Mouse (Mus musculus) left cerebral cortex, adult 2 months (tissue): Measurements from ENCODE around the gene Plscr1. TPM values are rescaled to one million over a fixed set of nuclear protein-coding genes. Genes with fewer than 3 reads are reported as not detected.

ENCODE experiments used
- DNase-seq, 2 experiments: peaks; one replicate each; pipeline ENCODE4 v3.0.0; 2021 to 2022; ENCODE audit warnings: low spot score in 2 of 2, mixed read lengths in 1 of 2; ENCODE audit errors: extremely low spot score in 1 of 2
- H3K27ac ChIP-seq: fragments of 200-600 bp; 2 replicates; pipeline ENCODE4 v1.8.1; 2022
- H3K4me3 ChIP-seq: fragments of 200-600 bp; 2 replicates; pipeline ENCODE4 v1.8.1; 2022
- CTCF ChIP-seq: fragments of 200-600 bp; IDR thresholded peaks from 2 replicates; pipeline ENCODE4 v1.8.1; 2022; ENCODE audit warnings: antibody characterized with exemption, mild to moderate bottlenecking, moderate library complexity
- intact Hi-C: fragments of 180-260 bp; cut with DNase I; formaldehyde crosslinking; loops from one replicate; pipeline ENCODE4 v1.15.1; 2025
- long read RNA-seq, 2 experiments: library from polyadenylated mRNA; stranded (forward); transcript quantifications; one replicate each; pipeline ENCODE4 v2.0.0; 2021; ENCODE audit warnings: borderline mapping rate in 2 of 2
- total RNA-seq, 2 experiments: library from RNA; stranded (reverse); gene quantifications; 2 replicates each; pipeline ENCODE4 v1.2.3; 2021

Plscr1 gene
- 1 to 10 TPM; 1.6 to 1.7 TPM for total RNA-seq
- long read RNA-seq, experiment 1, result 0 reads
- long read RNA-seq, experiment 2, partial matches to known transcripts, result 0 of 2 reads
- long read RNA-seq, experiment 2, other reads (novel, unspliced or antisense), result 0 of 2 reads

DNA sequence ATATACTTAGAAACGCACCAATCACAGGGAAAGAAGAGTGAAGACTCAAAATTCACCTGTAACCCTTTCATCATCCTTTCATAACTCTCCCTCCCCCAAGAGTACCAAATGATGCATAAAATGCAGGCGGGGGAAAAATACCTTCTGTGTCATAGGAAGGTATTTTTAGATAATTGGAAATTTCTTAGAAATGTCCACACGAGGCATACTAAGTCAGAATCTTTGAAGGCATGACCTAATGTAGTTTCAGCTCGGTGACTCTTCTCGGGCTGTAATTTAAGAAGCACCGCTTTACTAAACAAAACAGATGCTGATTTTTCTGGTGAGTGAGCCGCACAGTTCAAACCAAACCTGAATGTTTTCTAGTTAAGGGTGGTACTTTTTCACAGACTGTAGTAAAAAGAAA is at the start of gene Plscr1:
Gene Plscr1, plus strand, starts transcription at position 304 of the 406 bp plus-strand sequence.
- intact Hi-C loops, result no loop called here
- no peak for TF ChIP-seq CTCF
- Histone ChIP-seq H3K4me3 (peak within 1 kb of the TSS; percentile 55), H3K27ac (peak within 1 kb of the TSS; percentile 44)
- no peak for DNase-seq

DNA sequence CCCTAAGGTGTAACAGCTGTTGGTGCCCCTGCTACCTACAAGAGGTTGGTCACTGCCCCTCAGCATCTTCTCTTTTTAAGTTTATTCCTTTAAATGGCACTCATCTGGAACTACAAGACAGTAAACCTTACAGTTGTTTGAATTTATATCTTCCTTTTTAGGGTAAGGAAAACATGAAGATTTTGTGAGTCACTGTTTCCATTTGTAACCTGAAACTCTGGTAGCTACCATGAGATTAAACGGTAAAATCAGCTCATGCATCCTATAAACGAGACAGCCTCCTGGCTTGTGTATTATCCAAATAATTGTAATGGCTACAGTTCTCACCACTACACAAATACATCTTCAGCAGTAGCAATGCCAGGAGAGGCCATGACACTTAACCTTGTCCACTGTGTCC is 45.2 kb upstream of the Plscr1 start:
- H3K27ac ChIP-seq, result no peak overlapping the region
- intact Hi-C loops, result loop anchor here (10.0 kb wide), 1 partner anchor 1500 kb away; no protein-coding TSS in a partner anchor
- no peak for DNase-seq
- H3K4me3 ChIP-seq, result no peak overlapping the region
- no peak for TF ChIP-seq CTCF

DNA sequence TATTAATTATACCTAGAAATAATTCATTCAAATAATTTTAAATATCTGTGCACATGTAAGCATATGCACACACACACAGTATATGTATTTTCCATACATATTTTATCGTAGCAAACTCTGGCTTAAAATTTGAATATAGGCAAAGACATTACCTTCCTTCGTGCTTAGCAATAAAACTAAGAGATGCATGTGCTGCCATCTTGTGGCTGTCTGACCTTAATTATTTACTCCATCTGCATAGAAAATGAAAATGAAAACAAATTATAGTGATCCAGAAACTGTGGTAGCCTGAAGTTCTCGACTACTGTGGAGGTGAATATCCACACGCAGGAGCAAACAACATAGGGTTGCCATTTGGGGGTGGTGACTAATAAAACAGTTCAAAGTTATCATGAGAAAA is 42.2 kb upstream of the Plscr1 start:
- peak; percentile 66 for TF ChIP-seq CTCF
- intact Hi-C loops, result loop anchor here (1.0 to 10.0 kb wide), 2 partner anchors 60 to 1503 kb away; no protein-coding TSS in a partner anchor
- no peak overlapping the region for H3K27ac ChIP-seq
- DNase-seq, result peak; percentile 29 to 46
- peak overlapping the region; percentile 28 for H3K4me3 ChIP-seq

DNA sequence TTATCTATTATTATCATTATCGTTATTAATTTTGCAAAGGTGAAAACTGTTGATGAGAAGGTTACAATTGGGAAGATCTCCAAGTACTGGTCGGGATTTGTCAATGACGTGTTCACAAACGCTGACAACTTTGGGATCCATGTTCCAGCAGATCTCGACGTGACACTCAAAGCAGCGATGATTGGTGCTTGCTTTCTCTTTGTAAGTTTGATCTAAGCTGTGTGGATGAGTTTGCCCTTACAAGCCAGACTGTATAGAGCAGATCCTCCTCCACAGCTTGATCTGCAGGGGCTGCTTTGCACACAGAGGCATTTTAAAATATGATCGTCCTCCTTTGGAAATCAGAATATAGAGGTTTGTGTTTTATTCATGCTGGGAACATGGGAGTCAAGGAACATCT is 41.8 kb upstream of the Plscr1 start:
- peak overlapping the region; percentile 28 for H3K4me3 ChIP-seq
- DNase-seq, result no peak

DNA sequence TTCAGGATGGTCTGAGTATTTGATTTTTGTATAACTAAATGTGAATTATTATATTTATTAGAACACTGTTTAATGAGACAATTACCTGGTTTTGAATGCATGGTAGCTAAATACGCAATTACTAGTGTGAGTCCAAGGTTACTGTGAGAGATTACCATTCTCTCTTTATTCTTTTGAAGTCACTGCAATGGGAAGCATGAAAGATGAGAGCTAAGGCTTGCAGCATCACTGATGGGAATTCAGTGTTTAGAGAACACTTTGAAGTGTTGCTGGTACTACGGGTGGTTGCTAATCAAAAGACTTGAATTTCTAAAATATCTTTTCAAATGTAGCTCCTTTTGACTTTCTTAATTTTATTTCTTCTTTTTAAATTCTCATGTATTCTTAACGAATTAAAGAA is 39.7 kb upstream of the Plscr1 start:
- TF ChIP-seq CTCF, result no peak
- Histone ChIP-seq H3K4me3 (no peak overlapping the region), H3K27ac (no peak overlapping the region)
- intact Hi-C loops, result loop anchor here (10.0 kb wide), 1 partner anchor 1505 kb away; no protein-coding TSS in a partner anchor
- DNase-seq, result no peak

More for the DNA sequence above, 41.8 kb upstream of the Plscr1 start:
- TF ChIP-seq CTCF, result no peak
- intact Hi-C loops, result loop anchor here (1.0 to 10.0 kb wide), 2 partner anchors 60 to 1503 kb away; no protein-coding TSS in a partner anchor
- no peak overlapping the region for H3K27ac ChIP-seq

DNA sequence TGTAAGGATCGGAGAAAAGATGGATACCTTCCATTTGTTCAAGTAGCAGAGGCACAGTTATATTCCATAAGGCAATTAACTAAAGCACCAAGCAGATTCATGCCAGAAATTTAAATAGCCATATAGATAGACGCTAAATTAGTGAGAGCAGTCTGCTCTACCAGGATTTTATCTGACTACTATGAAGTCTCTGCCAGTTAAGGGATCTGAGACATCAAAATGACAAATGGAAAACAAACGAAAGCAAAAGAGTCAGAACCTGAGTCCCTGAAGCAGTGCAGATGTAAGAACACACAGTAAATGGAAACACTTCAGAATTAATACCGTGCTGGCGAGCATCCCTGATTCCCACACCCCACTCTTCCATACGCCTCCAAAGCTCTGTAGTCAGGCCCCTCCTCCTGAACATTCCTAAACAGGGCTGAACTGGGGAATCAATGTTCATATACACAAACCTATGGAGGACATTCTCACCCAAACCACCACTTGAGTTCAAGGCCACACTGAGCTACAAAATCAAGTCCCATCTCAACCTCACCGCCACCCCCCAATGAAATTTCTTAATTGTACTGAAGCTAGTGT is 39.1 kb upstream of the Plscr1 start:
- no peak overlapping the region for H3K27ac ChIP-seq

DNA sequence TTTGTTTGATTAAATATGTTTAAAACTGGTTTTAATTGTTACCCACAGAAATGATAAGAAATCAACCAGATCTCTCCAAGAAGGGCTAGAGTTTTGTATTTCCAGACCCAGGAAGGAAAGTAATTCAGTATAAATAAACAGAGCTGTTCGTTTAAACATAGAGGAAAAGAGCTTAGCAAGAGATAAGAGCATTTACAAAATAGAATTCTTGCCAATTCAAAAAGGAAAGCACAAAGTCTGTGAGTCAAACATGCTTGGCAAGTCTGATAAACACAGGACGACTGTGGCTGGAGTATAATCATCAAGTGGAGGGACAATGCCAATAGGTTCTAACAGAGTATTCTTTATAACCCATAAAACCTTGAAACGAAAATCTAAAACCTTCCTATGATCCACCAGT is 38.5 kb upstream of the Plscr1 start:
- Histone ChIP-seq H3K4me3 (no peak overlapping the region), H3K27ac (no peak overlapping the region)
- TF ChIP-seq CTCF, result no peak
- no peak for DNase-seq
- intact Hi-C loops, result no loop called here

More for the DNA sequence above, 39.1 kb upstream of the Plscr1 start:
- no peak overlapping the region for H3K4me3 ChIP-seq
- no peak for TF ChIP-seq CTCF
- DNase-seq, result no peak
- intact Hi-C loops, result no loop called here

DNA sequence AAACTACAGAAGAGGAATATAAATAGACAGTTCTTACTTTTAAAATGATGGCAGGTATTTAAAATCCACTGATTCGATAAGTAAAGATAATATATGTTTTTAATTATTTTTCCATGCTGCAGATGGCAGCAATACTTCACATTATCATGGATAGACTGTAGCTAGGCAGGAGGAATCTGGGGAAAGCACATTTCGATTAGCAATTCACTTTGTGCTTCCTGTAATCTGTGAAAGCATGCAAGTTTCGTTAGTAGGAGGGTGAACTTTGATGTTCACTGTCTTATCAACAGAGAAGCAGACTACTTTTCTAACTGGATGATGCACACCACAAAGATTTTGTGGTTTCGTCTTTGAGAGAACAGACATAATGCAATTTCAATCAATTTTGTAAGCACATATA is 32.1 kb upstream of the Plscr1 start:
- TF ChIP-seq CTCF, result peak; percentile 47
- Histone ChIP-seq H3K27ac (no peak overlapping the region), H3K4me3 (no peak overlapping the region)
- no peak for DNase-seq
- intact Hi-C loops, result loop anchor here (1.0 to 5.0 kb wide), 3 partner anchors 155 to 661 kb away; no protein-coding TSS in a partner anchor

DNA sequence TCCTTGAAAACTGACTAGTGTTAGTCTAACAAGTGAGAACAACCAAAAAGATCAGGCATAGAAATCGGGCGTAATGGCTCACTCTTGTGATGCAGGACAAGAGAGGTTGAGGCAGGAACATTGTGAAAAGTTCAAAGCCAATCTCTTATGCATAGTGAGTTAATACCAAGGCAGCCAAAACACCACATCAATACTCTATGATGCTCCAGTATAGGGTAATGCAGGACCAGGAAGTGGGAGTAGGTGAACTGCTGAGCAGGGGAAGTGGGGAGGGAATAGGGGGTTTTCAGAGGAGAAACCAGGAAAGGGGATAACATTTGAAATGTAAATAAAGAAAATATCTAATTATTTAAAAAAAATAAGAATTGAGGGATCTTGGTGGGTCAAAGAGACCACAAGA is 31.7 kb upstream of the Plscr1 start:
- TF ChIP-seq CTCF, result no peak
- Histone ChIP-seq H3K27ac (no peak overlapping the region), H3K4me3 (no peak overlapping the region)
- intact Hi-C loops, result loop anchor here (1.0 to 5.0 kb wide), 3 partner anchors 154 to 661 kb away; no protein-coding TSS in a partner anchor
- no peak for DNase-seq

DNA sequence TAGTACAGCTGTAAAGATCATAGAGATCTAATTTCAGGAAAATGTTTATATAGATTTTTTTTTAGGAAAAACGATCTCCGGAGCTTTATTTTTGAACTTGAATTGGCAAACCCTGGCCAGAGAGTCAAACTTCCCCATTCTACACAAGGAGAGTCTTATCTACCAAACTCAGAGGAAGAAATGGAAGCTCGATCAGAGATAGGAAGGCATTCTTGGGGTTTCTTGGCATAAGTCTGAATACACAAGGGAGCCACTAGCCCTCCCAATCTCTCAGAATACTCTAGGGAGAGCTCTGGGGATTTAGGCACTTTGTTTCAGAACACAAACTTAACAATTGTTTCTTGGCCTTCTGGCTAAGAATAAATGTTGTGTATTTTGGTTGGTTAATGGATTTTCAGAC is 29.4 kb upstream of the Plscr1 start:
- DNase-seq, result no peak
- no peak for TF ChIP-seq CTCF
- no peak overlapping the region for H3K27ac ChIP-seq
- intact Hi-C loops, result no loop called here
- no peak overlapping the region for H3K4me3 ChIP-seq

DNA sequence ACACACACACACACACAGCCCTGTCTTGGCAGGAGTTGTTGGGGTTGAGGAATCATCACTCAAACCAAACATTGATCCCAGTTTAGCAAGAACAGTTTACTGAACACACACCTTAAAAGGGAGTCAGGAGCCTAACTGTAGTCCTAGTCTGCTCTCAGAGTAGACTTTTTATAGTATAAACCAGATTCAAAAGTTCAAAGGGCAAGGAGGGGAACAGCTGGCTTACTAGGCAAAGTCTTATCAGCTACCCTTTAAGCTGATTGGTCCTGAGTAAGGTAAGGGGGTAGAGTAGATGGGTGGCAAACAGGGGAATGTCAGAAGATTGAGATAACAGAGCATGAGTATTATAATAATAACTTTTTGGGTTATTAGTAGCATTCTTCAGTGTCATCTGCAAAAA is 28.1 kb upstream of the Plscr1 start:
- intact Hi-C loops, result no loop called here
- Histone ChIP-seq H3K4me3 (no peak overlapping the region), H3K27ac (no peak overlapping the region)
- no peak for DNase-seq
- no peak for TF ChIP-seq CTCF

DNA sequence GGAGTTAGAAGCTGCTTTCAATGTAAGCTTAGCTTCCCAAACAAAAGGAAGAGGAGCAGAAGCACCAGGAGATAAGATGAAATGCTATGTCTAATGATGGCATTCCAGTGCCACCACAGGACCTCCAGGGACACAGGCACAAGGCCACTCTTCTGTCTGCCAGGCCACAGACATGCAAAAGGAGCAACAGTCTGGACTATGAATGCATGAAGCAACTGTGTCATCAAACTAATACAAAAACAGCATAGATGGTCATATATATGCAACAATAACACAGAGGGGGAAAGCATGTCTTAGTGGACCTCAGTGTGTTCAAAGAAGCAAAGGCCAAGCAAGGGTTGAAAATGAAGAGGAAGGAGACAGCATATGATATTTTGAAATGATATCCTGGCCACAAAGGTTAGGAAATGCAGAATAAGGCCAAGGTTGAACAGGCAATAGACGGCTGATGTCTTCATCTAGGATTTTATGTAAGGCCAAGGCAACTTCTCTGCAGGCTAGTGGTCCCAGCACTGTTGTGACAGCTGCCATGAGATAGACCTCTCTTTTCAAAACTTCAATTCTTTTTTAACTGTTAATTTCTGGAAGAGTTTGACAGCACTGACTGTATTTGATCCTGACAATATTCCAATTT is 24.8 kb upstream of the Plscr1 start:
- intact Hi-C loops, result no loop called here
- no peak overlapping the region for H3K4me3 ChIP-seq
- DNase-seq, result no peak
- H3K27ac ChIP-seq, result no peak overlapping the region
- TF ChIP-seq CTCF, result no peak
